Mouse (Mus musculus): ENCODE measurements around the gene Dnph1. TPM values are rescaled to one million over a fixed set of nuclear protein-coding genes. Genes with fewer than 3 reads are reported as not detected.

Dnph1 gene
- polyA plus RNA-seq (2015; fragmentation: Nextera tagmentation; extraction: Ambion mirVana) = 17.5 and 17.7 TPM in 2 replicates

DNA sequence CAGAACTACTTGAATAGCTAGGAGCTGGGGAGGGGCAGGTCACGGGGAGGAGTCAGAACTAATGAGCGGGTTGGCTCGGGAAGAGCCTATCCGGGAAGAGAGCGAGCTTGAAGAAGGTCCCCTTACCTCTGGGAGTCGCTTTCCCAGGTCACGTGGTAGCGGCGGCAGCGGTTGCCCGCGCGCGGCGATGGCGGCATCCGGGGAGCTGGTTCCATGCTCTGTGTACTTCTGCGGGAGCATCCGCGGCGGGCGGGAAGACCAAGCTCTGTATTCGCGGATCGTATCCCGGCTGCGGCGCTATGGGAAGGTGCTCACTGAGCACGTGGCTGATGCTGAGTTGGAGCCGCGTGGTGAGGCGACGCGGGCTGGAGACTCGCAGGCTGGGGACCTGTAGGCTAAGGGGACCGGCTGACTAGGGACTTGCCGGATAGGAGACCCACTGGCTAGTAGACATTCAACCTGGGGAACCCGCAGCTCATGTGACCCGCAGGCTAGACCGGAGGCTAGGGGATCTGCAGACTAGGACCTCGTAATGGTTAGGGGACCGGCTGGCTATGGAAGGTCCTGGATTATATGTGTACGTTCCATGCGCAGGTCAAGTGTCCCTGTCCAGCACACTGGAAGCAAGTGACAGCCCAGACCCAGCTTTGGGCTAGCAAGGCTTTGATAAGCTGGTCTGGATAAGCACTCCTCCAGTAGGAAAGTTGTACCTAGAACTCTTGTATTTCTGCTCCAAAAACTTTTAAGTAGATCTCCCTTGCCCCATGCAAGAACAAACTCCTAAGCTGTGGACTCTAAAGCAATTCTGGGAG, at the start of gene Dnph1:
Gene Dnph1 (plus strand): TSS at position 89 of the 812 bp plus-strand sequence.
- under 1% methylated on average over 44 of the region's 44 CpGs for WGBS (ENCODE audit: insufficient replicate concordance)
- peak within 1 kb of the TSS; percentile 93 for H3K4me2 ChIP-seq
- peak; percentile 93 for ATAC-seq (ENCODE audit: insufficient read depth)

DNA sequence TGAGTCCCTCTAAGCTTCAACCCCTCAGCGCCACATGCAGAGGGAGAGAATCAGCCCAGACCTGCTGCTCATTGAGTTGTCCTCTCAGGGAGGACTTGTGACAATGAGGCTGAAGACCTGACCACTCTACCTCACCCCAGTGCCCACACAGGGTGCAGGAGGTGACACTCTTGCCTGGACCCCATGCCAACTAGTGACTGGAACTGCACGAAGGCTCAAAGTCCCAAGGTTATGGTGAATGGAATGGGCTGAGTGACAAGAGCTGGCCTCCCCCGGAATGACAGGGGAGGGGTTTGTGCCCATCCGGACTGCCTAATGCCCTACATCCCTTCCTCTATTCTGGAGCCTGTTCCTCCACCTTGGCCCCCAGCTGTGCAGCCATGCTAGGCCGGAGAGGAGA, 43.8 kb upstream of the Dnph1 start:
- ATAC-seq (ENCODE audit: insufficient read depth) = no peak
- no peak overlapping the region for H3K4me2 ChIP-seq
- no peaks in the 10 kb centered on the region for H3K9me3 ChIP-seq (replicated peaks)
- H3K4me1 ChIP-seq (replicated peaks) = peaks cover 20% of the 10 kb centered on the region
- WGBS (ENCODE audit: insufficient replicate concordance) = 35% methylated on average over 5 of the region's 5 CpGs
- H3K9ac ChIP-seq = no peak overlapping the region
- peaks cover 74% of the 10 kb centered on the region for H3K27me3 ChIP-seq
- no peaks in the 10 kb centered on the region for H3K36me3 ChIP-seq (replicated peaks)
- no peak overlapping the region for H3K27ac ChIP-seq (replicated peaks)
- no peak overlapping the region for H3K4me3 ChIP-seq (replicated peaks)

More for the DNA sequence above, at the start of gene Dnph1:
- H3K4me1 ChIP-seq (replicated peaks) = peaks cover 27% of the 10 kb centered on the region
- 0 out of 2 replicates have a peak, but pooled peaks cover 6% of the 10 kb centered on the region for H3K36me3 ChIP-seq (replicated peaks)
- no peaks in the 10 kb centered on the region for H3K9me3 ChIP-seq (replicated peaks)
- H3K27ac ChIP-seq (replicated peaks) = no peak within 1 kb of the TSS
- peak within 1 kb of the TSS; percentile 68 for H3K4me3 ChIP-seq (replicated peaks)
- peaks cover 34% of the 10 kb centered on the region for H3K27me3 ChIP-seq
- H3K9ac ChIP-seq = peak within 1 kb of the TSS; percentile 69

- Histone ChIP-seq H3K27me3 (peaks cover 76% of the 10 kb centered on the region), H3K9ac (no peak overlapping the region), H3K36me3 (replicated peaks) (no peaks in the 10 kb centered on the region), H3K4me1 (replicated peaks) (peaks cover 20% of the 10 kb centered on the region), H3K4me2 (no peak overlapping the region), H3K4me3 (replicated peaks) (no peak overlapping the region), H3K27ac (replicated peaks) (no peak overlapping the region), H3K9me3 (replicated peaks) (no peaks in the 10 kb centered on the region)
- WGBS (ENCODE audit: insufficient replicate concordance) = 7% methylated on average over 13 of the region's 13 CpGs
- no peak for ATAC-seq (ENCODE audit: insufficient read depth)
Observed at GRCm38 (mm10) chr17:46453302-46453948, 43.1 kb upstream of the Dnph1 start.

- Histone ChIP-seq H3K36me3 (replicated peaks) (no peaks in the 10 kb centered on the region), H3K27me3 (peaks cover 82% of the 10 kb centered on the region), H3K4me2 (peak overlapping the region; percentile 41; the same call in 1 of the 2 replicates), H3K9ac (no peak overlapping the region), H3K4me3 (replicated peaks) (no peak overlapping the region), H3K9me3 (replicated peaks) (no peaks in the 10 kb centered on the region), H3K4me1 (replicated peaks) (peaks cover 20% of the 10 kb centered on the region), H3K27ac (replicated peaks) (no peak overlapping the region)
- WGBS (ENCODE audit: insufficient replicate concordance) = 4% methylated on average over 26 of the region's 26 CpGs
- ATAC-seq (ENCODE audit: insufficient read depth) = no peak
Observed at GRCm38 (mm10) chr17:46453970-46454411, 42.5 kb upstream of the Dnph1 start.

GRCm38 (mm10) chr17:46454539-46454938, 42.0 kb upstream of the Dnph1 start:
- no peak for ATAC-seq (ENCODE audit: insufficient read depth)
- H3K4me2 ChIP-seq = peak overlapping the region; percentile 55
- peaks cover 87% of the 10 kb centered on the region for H3K27me3 ChIP-seq
- no peaks in the 10 kb centered on the region for H3K36me3 ChIP-seq (replicated peaks)
- H3K9ac ChIP-seq = no peak overlapping the region
- peaks cover 20% of the 10 kb centered on the region for H3K4me1 ChIP-seq (replicated peaks)
- 8% methylated on average over 9 of the region's 9 CpGs for WGBS (ENCODE audit: insufficient replicate concordance)
- H3K4me3 ChIP-seq (replicated peaks) = no peak overlapping the region
- H3K9me3 ChIP-seq (replicated peaks) = no peaks in the 10 kb centered on the region
- no peak overlapping the region for H3K27ac ChIP-seq (replicated peaks)

DNA sequence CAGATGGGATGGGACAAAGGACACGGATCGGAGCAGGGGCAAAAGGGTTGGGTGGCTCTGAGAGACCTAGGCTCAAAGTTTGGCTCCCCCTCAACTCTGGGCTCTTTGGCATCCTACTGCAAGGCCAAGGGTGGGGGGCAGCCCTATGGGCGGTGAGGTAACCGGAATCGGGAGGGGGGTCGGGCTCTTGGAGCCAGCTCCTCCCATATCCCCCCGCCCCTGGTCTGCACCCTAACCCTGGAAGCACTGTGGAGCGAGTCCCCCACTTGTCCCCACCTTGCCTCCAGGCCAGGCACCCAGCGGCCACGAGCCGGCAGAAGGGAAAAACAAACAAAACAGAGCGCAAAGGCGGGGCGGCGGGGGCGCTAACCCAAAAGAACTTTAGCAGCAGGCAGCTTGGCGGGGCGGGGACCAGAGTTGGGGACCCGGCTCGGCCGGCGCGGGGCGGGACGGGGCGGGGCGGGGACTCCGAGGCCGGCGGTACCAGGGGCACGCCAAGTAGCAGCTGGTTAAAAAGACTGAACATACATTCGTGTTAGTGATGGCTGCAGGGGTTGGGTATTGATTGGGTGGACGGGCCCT, 41.3 kb upstream of the Dnph1 start:
- Histone ChIP-seq H3K4me2 (peak overlapping the region; percentile 55), H3K4me1 (replicated peaks) (peaks cover 20% of the 10 kb centered on the region), H3K36me3 (replicated peaks) (no peaks in the 10 kb centered on the region), H3K9ac (no peak overlapping the region), H3K9me3 (replicated peaks) (no peaks in the 10 kb centered on the region), H3K4me3 (replicated peaks) (peak overlapping the region; percentile 15), H3K27me3 (peaks cover 93% of the 10 kb centered on the region), H3K27ac (replicated peaks) (no peak overlapping the region)
- ATAC-seq (ENCODE audit: insufficient read depth) = no peak
- WGBS (ENCODE audit: insufficient replicate concordance) = 1% methylated on average over 33 of the region's 33 CpGs

DNA sequence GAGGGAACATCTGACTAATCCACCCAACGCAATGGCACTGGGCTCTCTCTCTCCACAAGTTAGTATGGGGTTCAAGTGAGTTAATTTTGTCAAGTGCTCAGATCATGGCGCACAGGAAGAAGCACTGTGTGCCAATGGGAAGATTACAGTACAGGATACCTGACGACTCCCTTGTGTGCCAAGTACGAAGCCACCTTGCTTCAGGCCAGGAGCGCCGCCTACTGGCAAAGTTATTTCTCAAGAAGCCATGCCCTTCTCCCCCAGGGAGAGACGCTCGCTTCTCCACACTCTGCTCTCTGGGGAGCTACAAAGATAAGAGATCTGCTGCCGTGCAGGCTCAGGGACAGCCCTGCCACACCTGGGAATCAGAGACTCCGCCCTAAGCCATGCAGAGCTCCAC, 38.7 kb upstream of the Dnph1 start:
- Histone ChIP-seq H3K4me2 (no peak overlapping the region), H3K36me3 (replicated peaks) (no peaks in the 10 kb centered on the region), H3K4me3 (replicated peaks) (no peak overlapping the region), H3K9ac (no peak overlapping the region), H3K9me3 (replicated peaks) (no peaks in the 10 kb centered on the region), H3K27ac (replicated peaks) (no peak overlapping the region), H3K27me3 (peaks cover 95% of the 10 kb centered on the region), H3K4me1 (replicated peaks) (peaks cover 19% of the 10 kb centered on the region)
- WGBS (ENCODE audit: insufficient replicate concordance) = 4% methylated on average over 10 of the region's 10 CpGs
- no peak for ATAC-seq (ENCODE audit: insufficient read depth)

- no peak overlapping the region for H3K9ac ChIP-seq
- no peaks in the 10 kb centered on the region for H3K36me3 ChIP-seq (replicated peaks)
- H3K4me1 ChIP-seq (replicated peaks) = peaks cover 18% of the 10 kb centered on the region
- H3K27ac ChIP-seq (replicated peaks) = no peak overlapping the region
- peaks cover 89% of the 10 kb centered on the region for H3K27me3 ChIP-seq
- no peak overlapping the region for H3K4me2 ChIP-seq
- no peak overlapping the region for H3K4me3 ChIP-seq (replicated peaks)
- ATAC-seq (ENCODE audit: insufficient read depth) = no peak
- no peaks in the 10 kb centered on the region for H3K9me3 ChIP-seq (replicated peaks)
- WGBS (ENCODE audit: insufficient replicate concordance) = 33% methylated on average over 3 of the region's 3 CpGs
Observed at GRCm38 (mm10) chr17:46458439-46458838, 38.1 kb upstream of the Dnph1 start.

- ATAC-seq (ENCODE audit: insufficient read depth) = no peak
- Histone ChIP-seq H3K4me3 (replicated peaks) (no peak overlapping the region; the same call in 1 of the 2 replicates), H3K27me3 (peaks cover 74% of the 10 kb centered on the region), H3K4me2 (peak overlapping the region; percentile 32; the same call in 1 of the 2 replicates), H3K9me3 (replicated peaks) (no peaks in the 10 kb centered on the region), H3K27ac (replicated peaks) (no peak overlapping the region), H3K36me3 (replicated peaks) (no peaks in the 10 kb centered on the region), H3K4me1 (replicated peaks) (0 out of 2 replicates have a peak, but pooled peaks cover 2% of the 10 kb centered on the region), H3K9ac (no peak overlapping the region)
- under 1% methylated on average over 32 of the region's 32 CpGs for WGBS (ENCODE audit: insufficient replicate concordance)
Observed at GRCm38 (mm10) chr17:46460673-46461072, 35.8 kb upstream of the Dnph1 start.

GRCm38 (mm10) chr17:46461347-46461746, 35.2 kb upstream of the Dnph1 start:
- Histone ChIP-seq H3K27me3 (peaks cover 71% of the 10 kb centered on the region), H3K27ac (replicated peaks) (no peak overlapping the region)

GRCm38 (mm10) chr17:46462226-46462625, 34.3 kb upstream of the Dnph1 start:
- H3K27ac ChIP-seq (replicated peaks) = no peak overlapping the region
- no peaks in the 10 kb centered on the region for H3K9me3 ChIP-seq (replicated peaks)
- H3K4me2 ChIP-seq = no peak overlapping the region
- no peak overlapping the region for H3K9ac ChIP-seq
- no peak overlapping the region for H3K4me3 ChIP-seq (replicated peaks)
- ATAC-seq (ENCODE audit: insufficient read depth) = no peak; the same call in 1 of the 2 replicates
- peaks cover 64% of the 10 kb centered on the region for H3K27me3 ChIP-seq
- 53% methylated on average over 5 of the region's 5 CpGs for WGBS (ENCODE audit: insufficient replicate concordance)
- H3K36me3 ChIP-seq (replicated peaks) = no peaks in the 10 kb centered on the region
- H3K4me1 ChIP-seq (replicated peaks) = no peaks in the 10 kb centered on the region

More at GRCm38 (mm10) chr17:46461347-46461746, 35.2 kb upstream of the Dnph1 start:
- Histone ChIP-seq H3K4me2 (peak overlapping the region; percentile 32; the same call in 1 of the 2 replicates), H3K4me1 (replicated peaks) (no peaks in the 10 kb centered on the region), H3K36me3 (replicated peaks) (no peaks in the 10 kb centered on the region), H3K9me3 (replicated peaks) (no peaks in the 10 kb centered on the region), H3K9ac (no peak overlapping the region), H3K4me3 (replicated peaks) (no peak overlapping the region)
- no peak for ATAC-seq (ENCODE audit: insufficient read depth)
- 9% methylated on average over 8 of the region's 8 CpGs for WGBS (ENCODE audit: insufficient replicate concordance)
